Mouse (Mus musculus): Measurements from ENCODE around the gene Rsph1. TPM values are rescaled to one million over a fixed set of nuclear protein-coding genes. Genes with fewer than 3 reads are reported as not detected.

Rsph1 gene
- polyA plus RNA-seq, 1 experiment from 2014 or later: 2.6 TPM

GRCm38 (mm10) chr17:31209376-31209930 lies 67.7 kb downstream of the Rsph1 start:
- Histone ChIP-seq H3K27me3 (ENCODE audit: control insufficient read depth, insufficient read depth, low read length) (no peaks in the 10 kb centered on the region), H3K4me3 (ENCODE audit: low read depth, low read length) (no peak overlapping the region), H3K36me3 (ENCODE audit: control insufficient read depth, insufficient read depth, low read length) (no peaks in the 10 kb centered on the region), H3K9ac (ENCODE audit: low read length) (no peak overlapping the region), H3K4me1 (replicated peaks; ENCODE audit: control insufficient read depth, insufficient read depth, low read length) (no peaks in the 10 kb centered on the region), H3K4me2 (ENCODE audit: low read depth, low read length, severe bottlenecking) (no peak overlapping the region), H3K9me3 (ENCODE audit: control insufficient read depth, low read length) (no peaks in the 10 kb centered on the region), H3K27ac (ENCODE audit: low read depth, low read length) (no peak overlapping the region)
- no peak for DNase-seq (ENCODE audit: low spot score)
- WGBS: 94% methylated on average over 11 of the region's 11 CpGs
- no peak for ATAC-seq (replicated peaks; ENCODE audit: low FRiP score)

GRCm38 (mm10) chr17:31208654-31209053 lies 68.5 kb downstream of the Rsph1 start:
- no peak for DNase-seq (ENCODE audit: low spot score)
- no peak for ATAC-seq (replicated peaks; ENCODE audit: low FRiP score)
- Histone ChIP-seq H3K9me3 (ENCODE audit: control insufficient read depth, low read length) (no peaks in the 10 kb centered on the region), H3K9ac (ENCODE audit: low read length) (no peak overlapping the region), H3K4me3 (ENCODE audit: low read depth, low read length) (no peak overlapping the region), H3K4me1 (replicated peaks; ENCODE audit: control insufficient read depth, insufficient read depth, low read length) (no peaks in the 10 kb centered on the region), H3K4me2 (ENCODE audit: low read depth, low read length, severe bottlenecking) (no peak overlapping the region), H3K36me3 (ENCODE audit: control insufficient read depth, insufficient read depth, low read length) (no peaks in the 10 kb centered on the region), H3K27ac (ENCODE audit: low read depth, low read length) (no peak overlapping the region), H3K27me3 (ENCODE audit: control insufficient read depth, insufficient read depth, low read length) (no peaks in the 10 kb centered on the region)
- 88% methylated on average over 8 of the region's 8 CpGs for WGBS

DNA sequence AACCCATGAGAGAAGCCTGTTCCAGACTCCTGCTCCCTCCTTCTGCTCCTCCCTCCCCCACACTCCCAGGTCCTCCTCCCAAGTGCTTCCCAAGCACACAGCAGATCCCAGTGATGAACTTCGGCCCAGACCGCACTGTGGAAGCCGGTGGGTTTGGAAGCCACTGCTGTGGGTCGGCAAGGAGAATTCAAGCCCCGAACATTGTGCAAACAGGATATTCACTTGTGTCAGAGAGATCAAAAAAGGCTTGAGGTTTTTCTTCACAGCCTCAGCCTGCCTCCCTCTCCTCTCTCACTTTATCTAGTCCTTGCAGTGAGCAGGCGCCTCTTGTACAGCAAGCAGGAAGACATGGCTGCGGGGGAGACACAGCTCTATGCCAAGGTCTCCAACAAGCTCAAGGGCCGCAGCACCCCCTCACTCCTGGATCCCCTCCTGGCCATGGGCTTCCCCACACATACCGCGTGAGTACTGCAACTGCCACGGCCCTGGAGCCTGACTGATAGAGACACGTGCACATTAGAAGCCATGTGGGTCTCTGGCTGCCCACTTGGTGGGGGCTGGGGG lies 69.3 kb downstream of the Rsph1 start, which contains the start of gene Ubash3a:
Gene Ubash3a, plus strand, starts transcription at position 103 of the 564 bp plus-strand sequence.
- 83% methylated on average over 12 of the region's 12 CpGs for WGBS

More for the DNA sequence above, 69.3 kb downstream of the Rsph1 start, which contains the start of gene Ubash3a:
- Histone ChIP-seq H3K9ac (ENCODE audit: low read length) (no peak within 1 kb of the TSS), H3K4me3 (ENCODE audit: low read depth, low read length) (no peak within 1 kb of the TSS), H3K27me3 (ENCODE audit: control insufficient read depth, insufficient read depth, low read length) (no peaks in the 10 kb centered on the region), H3K9me3 (ENCODE audit: control insufficient read depth, low read length) (no peaks in the 10 kb centered on the region), H3K4me2 (ENCODE audit: low read depth, low read length, severe bottlenecking) (no peak within 1 kb of the TSS), H3K36me3 (ENCODE audit: control insufficient read depth, insufficient read depth, low read length) (no peaks in the 10 kb centered on the region), H3K4me1 (replicated peaks; ENCODE audit: control insufficient read depth, insufficient read depth, low read length) (no peaks in the 10 kb centered on the region), H3K27ac (ENCODE audit: low read depth, low read length) (no peak within 1 kb of the TSS)
- no peak for DNase-seq (ENCODE audit: low spot score)
- no peak for ATAC-seq (replicated peaks; ENCODE audit: low FRiP score)

Other genes with a start within 250 kb of the Rsph1 start
- 10.1 and 11.8 TPM in 2 replicates for gene Abcg1, start 219.7 kb downstream of the Rsph1 start, polyA plus RNA-seq (2014; fragmentation: Nextera tagmentation; extraction: Ambion mirVana)
- gene Tff3, start 147.7 kb downstream of the Rsph1 start, polyA plus RNA-seq (2014; fragmentation: Nextera tagmentation; extraction: Ambion mirVana): 1.1 and 1.2 TPM in 2 replicates
- not detected in 2 replicates for gene Tff2, start 133.1 kb downstream of the Rsph1 start, polyA plus RNA-seq (2014; fragmentation: Nextera tagmentation; extraction: Ambion mirVana)
- gene Tff1, start 112.1 kb downstream of the Rsph1 start, polyA plus RNA-seq (2014; fragmentation: Nextera tagmentation; extraction: Ambion mirVana): not detected in 2 replicates
- not detected in 2 replicates for gene Tmprss3, start 78.4 kb downstream of the Rsph1 start, polyA plus RNA-seq (2014; fragmentation: Nextera tagmentation; extraction: Ambion mirVana)
- 0.27 and 0.79 TPM in 2 replicates for gene Ubash3a, start 69.5 kb downstream of the Rsph1 start, polyA plus RNA-seq (2014; fragmentation: Nextera tagmentation; extraction: Ambion mirVana)
- gene Slc37a1, start 9.4 kb upstream of the Rsph1 start, polyA plus RNA-seq (2014; fragmentation: Nextera tagmentation; extraction: Ambion mirVana): 5.8 and 6.0 TPM in 2 replicates
- 30.4 and 33.7 TPM in 2 replicates for gene Pde9a, start 108.8 kb upstream of the Rsph1 start, polyA plus RNA-seq (2014; fragmentation: Nextera tagmentation; extraction: Ambion mirVana)
- 48.9 and 49.3 TPM in 2 replicates for gene Wdr4, start 242.6 kb upstream of the Rsph1 start, polyA plus RNA-seq (2014; fragmentation: Nextera tagmentation; extraction: Ambion mirVana)
- 225 and 246 TPM in 2 replicates for gene Ndufv3, start 242.7 kb upstream of the Rsph1 start, polyA plus RNA-seq (2014; fragmentation: Nextera tagmentation; extraction: Ambion mirVana)

All from forebrain, embryonic 11.5 days (tissue).